Mouse (Mus musculus) cerebellum, adult 2 months (tissue): ENCODE measurements at regions not wholly inside any gene's neighbourhood (a gene's known extent, or its start where the extent isn't known, plus 50 kb on each side); places are given as distances from the start of the nearest gene placed in this dataset.

ENCODE experiments used
- CTCF ChIP-seq: fragments of 200-500 bp; IDR thresholded peaks from 2 replicates; pipeline ENCODE4 v1.5.1; 2011; ENCODE audit warnings: low read depth, mild to moderate bottlenecking, control low read depth, low read length, moderate library complexity, borderline replicate concordance; ENCODE audit not compliant: insufficient read depth
- POLR2A ChIP-seq: fragments of 200-500 bp; IDR thresholded peaks from 2 replicates; pipeline ENCODE4 v1.6.1; 2011; ENCODE audit warnings: low read length, control low read depth, borderline replicate concordance; ENCODE audit not compliant: insufficient read depth

- TF ChIP-seq CTCF (no peak), POLR2A (no peak)
These were observed 222.4 kb downstream of the Cryba4 start for GRCm38 (mm10) chr5:112029955-112030354.
